Mouse (Mus musculus) cerebellum, adult 2 months (tissue): ENCODE data around the gene Lamb3.

Experiments used
- CTCF ChIP-seq: fragments of 200-500 bp; IDR thresholded peaks from 2 replicates; pipeline ENCODE4 v1.5.1; 2011; ENCODE audit warnings: low read depth, mild to moderate bottlenecking, control low read depth, low read length, moderate library complexity, borderline replicate concordance; ENCODE audit not compliant: insufficient read depth
- POLR2A ChIP-seq: fragments of 200-500 bp; IDR thresholded peaks from 2 replicates; pipeline ENCODE4 v1.6.1; 2011; ENCODE audit warnings: low read length, control low read depth, borderline replicate concordance; ENCODE audit not compliant: insufficient read depth

DNA sequence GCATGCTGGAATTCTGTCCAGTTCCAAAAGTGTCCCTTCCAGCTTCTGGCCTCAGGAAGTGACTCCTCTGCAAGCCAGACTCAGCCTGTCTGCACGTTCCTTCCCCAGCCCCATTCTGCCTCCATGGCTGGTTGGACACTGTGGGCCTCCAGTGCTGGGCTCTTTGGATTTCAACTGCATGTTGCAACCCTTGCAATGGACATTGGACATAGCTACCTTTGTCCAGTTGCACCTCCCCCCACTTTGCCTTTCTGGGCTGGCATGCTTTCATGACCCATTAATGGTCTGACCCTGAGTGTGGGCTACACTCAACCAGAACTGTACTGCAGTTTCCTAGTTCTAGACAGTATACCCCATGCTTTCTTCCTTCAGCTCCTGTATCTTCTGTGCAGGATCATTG lies 104.1 kb downstream of the Lamb3 start:
- TF ChIP-seq CTCF (no peak), POLR2A (no peak)
